Mouse (Mus musculus) C2C12 (cell line): ENCODE data around the gene Auh.

ENCODE experiments used
- CEBPB ChIP-seq: IDR thresholded peaks from one replicate; pipeline ENCODE4 v1.6.1; 2011; ENCODE audit warnings: low read depth, mild to moderate bottlenecking, control low read depth, moderate library complexity
- CTCF ChIP-seq: IDR thresholded peaks from one replicate; pipeline ENCODE4 v1.5.1; 2011; ENCODE audit not compliant: control insufficient read depth, insufficient read depth, insufficient read length
- FOSL1 ChIP-seq: IDR thresholded peaks from one replicate; pipeline ENCODE4 v1.8.0; 2011; ENCODE audit warnings: mild to moderate bottlenecking, low read length; ENCODE audit not compliant: poor library complexity, insufficient read depth, severe bottlenecking
- MAX ChIP-seq: IDR thresholded peaks from one replicate; pipeline ENCODE4 v1.6.1; 2011; ENCODE audit warnings: mild to moderate bottlenecking, control low read depth
- MYOD1 ChIP-seq: IDR thresholded peaks from one replicate; pipeline ENCODE4 v1.6.1; 2011; ENCODE audit warnings: low read depth; ENCODE audit not compliant: control insufficient read depth, insufficient read length
- MYOG ChIP-seq: IDR thresholded peaks from one replicate; pipeline ENCODE4 v1.6.1; 2011; ENCODE audit not compliant: control insufficient read depth, insufficient read length; ENCODE audit errors: extremely low read depth
- USF1 ChIP-seq: IDR thresholded peaks from one replicate; pipeline ENCODE4 v1.6.1; 2011; ENCODE audit warnings: low read depth, mild to moderate bottlenecking, control low read depth, moderate library complexity

GRCm38 (mm10) chr13:52832481-52833170 lies 96.9 kb downstream of the Auh start:
- TF ChIP-seq CTCF, result no peak
- no peak for TF ChIP-seq CEBPB
- TF ChIP-seq USF1, result no peak
- TF ChIP-seq MYOG, result no peak
- TF ChIP-seq MAX, result no peak
- TF ChIP-seq MYOD1, result no peak
- no peak for TF ChIP-seq FOSL1
